Mouse (Mus musculus): ENCODE measurements around the gene Rgl2. TPM values are rescaled to one million over a fixed set of nuclear protein-coding genes. Genes with fewer than 3 reads are reported as not detected.

Gene Rgl2
- polyA plus RNA-seq, 1 experiment: 20.1 TPM

DNA sequence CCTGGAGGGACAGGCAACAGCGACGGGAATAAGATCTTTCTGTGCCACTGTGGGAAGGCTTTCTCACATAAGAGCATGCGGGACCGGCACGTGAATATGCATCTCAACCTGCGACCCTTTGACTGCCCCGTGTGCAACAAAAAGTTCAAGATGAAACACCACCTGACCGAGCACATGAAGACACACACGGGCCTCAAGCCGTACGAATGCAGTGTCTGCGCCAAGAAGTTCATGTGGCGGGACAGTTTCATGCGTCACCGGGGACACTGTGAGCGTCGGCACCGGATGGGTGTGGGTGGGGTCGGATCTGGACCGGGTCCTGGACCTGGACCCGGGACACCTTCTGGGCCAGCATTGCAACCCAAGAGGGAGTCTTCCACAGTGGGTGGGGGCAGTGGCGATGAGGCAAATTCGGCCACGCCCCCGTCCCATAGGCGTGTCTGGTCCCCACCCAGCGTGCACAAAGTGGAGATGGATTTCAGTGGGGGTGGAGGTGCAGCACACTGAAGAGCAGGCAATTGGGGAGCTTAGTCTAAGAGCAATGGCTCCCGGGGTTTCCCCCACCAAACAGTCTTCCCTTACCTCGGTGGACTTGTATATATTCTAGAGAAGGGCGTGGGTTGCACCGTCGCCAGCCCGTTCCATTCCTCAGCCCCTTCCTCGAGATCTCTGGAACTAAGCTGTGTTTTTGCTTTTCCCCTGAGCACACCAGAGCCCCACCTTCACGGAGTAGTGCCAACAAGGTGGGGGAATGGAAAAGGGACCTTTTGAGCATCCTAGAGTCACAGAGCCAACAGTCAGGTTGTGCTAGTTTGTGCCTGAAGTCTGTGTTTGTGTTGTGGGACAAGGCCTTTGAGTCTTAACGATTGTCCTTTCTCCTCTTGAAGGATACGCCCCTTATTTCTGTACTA, 10.8 kb upstream of the Rgl2 start:
- Histone ChIP-seq H3K4me3 (peak overlapping the region; percentile 66), H3K79me2 (ENCODE audit: control insufficient read depth, insufficient read depth) (peaks cover 4% of the 10 kb centered on the region), H3K27me3 (ENCODE audit: control insufficient read depth, insufficient read depth, insufficient read length) (no peaks in the 10 kb centered on the region), H3ac (ENCODE audit: control insufficient read depth, insufficient read length) (no peak overlapping the region), H3K36me3 (ENCODE audit: control insufficient read depth, insufficient read depth) (peaks cover 4% of the 10 kb centered on the region), H3K4me2 (ENCODE audit: low read depth) (peak overlapping the region; percentile 90)
- TF ChIP-seq POLR2A (IDR thresholded peaks at IDR 0.05; ENCODE audit: insufficient read length, low read depth) (peak; percentile 10), TCF3 (IDR thresholded peaks at IDR 0.05; ENCODE audit: insufficient read length, low read depth) (no peak)

DNA sequence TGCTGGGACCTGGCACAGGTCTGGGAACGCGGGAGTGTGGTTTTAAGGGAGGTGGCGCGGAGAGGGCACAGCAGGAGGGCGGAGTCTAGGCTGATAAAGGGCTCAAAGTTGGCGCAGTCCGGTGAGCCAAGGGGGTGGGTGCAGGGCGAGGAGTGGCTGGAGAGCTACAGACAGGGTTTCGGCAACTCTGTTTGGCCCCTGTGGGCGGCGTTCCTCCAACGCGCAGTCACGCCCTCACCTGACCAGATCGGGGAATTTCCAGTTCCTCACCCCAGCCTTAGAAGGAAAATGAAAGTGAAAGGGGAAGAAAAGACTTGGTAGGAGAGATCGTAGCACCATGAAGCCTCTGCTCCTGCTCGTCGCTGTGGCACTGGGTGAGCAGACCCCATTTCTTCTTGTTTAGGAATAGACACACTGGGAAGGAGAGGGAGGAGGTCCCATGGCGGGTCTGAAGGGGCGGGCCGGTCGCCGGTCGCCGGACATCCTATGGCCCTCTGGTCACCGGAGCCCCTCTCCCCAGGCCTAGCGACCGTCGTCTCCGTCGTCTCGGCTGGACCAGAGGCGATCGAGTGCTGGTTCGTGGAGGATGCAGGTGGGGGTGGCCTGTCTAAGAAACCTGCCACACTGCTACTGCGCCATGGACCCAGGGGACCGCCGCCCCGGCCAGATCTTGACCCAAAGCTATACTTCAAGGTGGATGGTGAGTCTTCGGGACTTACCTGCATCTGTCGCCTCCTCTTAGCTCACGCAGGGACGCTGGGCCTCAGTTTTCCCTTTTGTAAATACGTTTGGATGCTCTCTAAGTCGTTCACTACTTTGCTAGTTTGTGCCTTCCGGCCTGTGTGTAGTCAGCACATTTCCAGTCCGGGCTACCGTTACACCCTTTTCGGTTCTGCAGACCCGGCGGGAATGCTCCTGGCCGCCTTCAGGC, 9.7 kb upstream of the Rgl2 start:
- H3ac ChIP-seq (ENCODE audit: control insufficient read depth, insufficient read length): no peak overlapping the region
- no peak for TF ChIP-seq MYOG (IDR thresholded peaks at IDR 0.05; ENCODE audit: control insufficient read depth in 1 of 3, insufficient read depth in 1 of 3, insufficient read length in 2 of 3, low read depth in 2 of 3)
- peak; percentile 67 for TF ChIP-seq POLR2AphosphoS2 (IDR thresholded peaks at IDR 0.05; ENCODE audit: insufficient read length, low read depth)
- peak overlapping the region; percentile 66 for H3K4me3 ChIP-seq
- H3K27me3 ChIP-seq (ENCODE audit: control insufficient read depth, insufficient read depth, insufficient read length): no peaks in the 10 kb centered on the region
- H3K36me3 ChIP-seq (ENCODE audit: control insufficient read depth, insufficient read depth): peaks cover 4% of the 10 kb centered on the region
- H3K79me2 ChIP-seq (ENCODE audit: control insufficient read depth, insufficient read depth): peaks cover 4% of the 10 kb centered on the region
- peak overlapping the region; percentile 90 for H3K4me2 ChIP-seq (ENCODE audit: low read depth)

DNA sequence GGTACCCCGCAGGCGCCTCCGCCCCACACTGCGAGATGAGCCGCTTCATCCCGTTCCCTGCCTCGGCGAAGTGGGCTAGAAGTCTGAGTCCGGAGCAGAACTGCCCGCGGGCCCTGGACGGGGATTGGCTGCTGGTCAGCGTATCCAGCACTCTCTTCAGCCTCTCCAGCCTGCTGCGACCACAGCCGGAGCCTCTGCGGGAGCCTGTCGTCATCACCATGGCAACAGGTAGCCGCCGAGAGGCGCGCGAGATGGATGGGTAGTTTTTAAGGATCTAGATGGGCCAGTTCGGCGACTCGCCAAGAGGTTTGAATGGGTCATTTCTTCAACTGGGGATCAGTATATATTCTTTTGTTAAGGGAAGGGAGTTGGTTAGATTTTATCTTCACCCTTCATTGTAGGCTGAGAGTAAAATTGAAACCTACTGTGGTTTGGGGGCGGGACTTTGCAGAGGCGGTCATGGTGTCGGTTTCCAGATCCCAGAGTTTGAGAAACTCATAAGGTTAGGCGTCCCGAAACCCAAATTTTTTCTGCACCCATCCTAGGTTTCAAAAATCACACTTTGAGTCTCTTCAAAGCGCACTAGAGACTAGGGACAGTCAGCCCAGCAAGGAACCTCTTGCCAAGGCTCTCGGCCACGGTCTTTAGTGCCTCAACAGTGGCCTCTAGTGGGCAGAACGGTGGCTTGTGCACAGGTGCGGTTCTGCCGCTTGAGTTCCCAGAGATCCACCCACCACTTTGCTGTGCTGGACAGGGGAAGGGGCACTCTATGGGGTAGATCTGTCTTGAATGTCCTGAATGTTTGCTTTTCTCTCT, 8.9 kb upstream of the Rgl2 start:
- peak overlapping the region; percentile 90 for H3K4me2 ChIP-seq (ENCODE audit: low read depth)
- peaks cover 4% of the 10 kb centered on the region for H3K79me2 ChIP-seq (ENCODE audit: control insufficient read depth, insufficient read depth)
- H3K27me3 ChIP-seq (ENCODE audit: control insufficient read depth, insufficient read depth, insufficient read length): no peaks in the 10 kb centered on the region
- H3ac ChIP-seq (ENCODE audit: control insufficient read depth, insufficient read length): no peak overlapping the region
- H3K4me3 ChIP-seq: peak overlapping the region; percentile 66
- H3K36me3 ChIP-seq (ENCODE audit: control insufficient read depth, insufficient read depth): peaks cover 4% of the 10 kb centered on the region
- peak; percentile 10 for TF ChIP-seq POLR2AphosphoS2 (IDR thresholded peaks at IDR 0.05; ENCODE audit: insufficient read length, low read depth)
- no peak for TF ChIP-seq REST (IDR thresholded peaks at IDR 0.05; ENCODE audit: insufficient read depth, insufficient read length)
- TF ChIP-seq TCF3 (IDR thresholded peaks at IDR 0.05; ENCODE audit: insufficient read length, low read depth): no peak
- TF ChIP-seq CEBPB (IDR thresholded peaks at IDR 0.05; ENCODE audit: insufficient read depth, poor library complexity, severe bottlenecking): no peak
- no peak for TF ChIP-seq SRF (IDR thresholded peaks at IDR 0.05; ENCODE audit: control insufficient read depth, insufficient read length, low read depth)
- TF ChIP-seq POLR2A (IDR thresholded peaks at IDR 0.05; ENCODE audit: insufficient read length, low read depth): peak; percentile 46
- TF ChIP-seq USF1 (IDR thresholded peaks at IDR 0.05; ENCODE audit: low read depth): no peak
- TF ChIP-seq MYOG (IDR thresholded peaks at IDR 0.05; ENCODE audit: control insufficient read depth in 1 of 3, insufficient read depth in 1 of 3, insufficient read length in 2 of 3, low read depth in 2 of 3): peak in 2 of 3 experiments; percentile 18 to 76
- no peak for TF ChIP-seq MAX (IDR thresholded peaks at IDR 0.05; ENCODE audit: low read depth)
- no peak for TF ChIP-seq TCF12 (IDR thresholded peaks at IDR 0.05; ENCODE audit: insufficient read depth, poor library complexity, severe bottlenecking)
- peak in 2 of 3 experiments; percentile 68 to 74 for TF ChIP-seq MYOD1 (IDR thresholded peaks at IDR 0.05; ENCODE audit: control insufficient read depth in 1 of 3, insufficient read length in 2 of 3, low read depth in 2 of 3)

DNA sequence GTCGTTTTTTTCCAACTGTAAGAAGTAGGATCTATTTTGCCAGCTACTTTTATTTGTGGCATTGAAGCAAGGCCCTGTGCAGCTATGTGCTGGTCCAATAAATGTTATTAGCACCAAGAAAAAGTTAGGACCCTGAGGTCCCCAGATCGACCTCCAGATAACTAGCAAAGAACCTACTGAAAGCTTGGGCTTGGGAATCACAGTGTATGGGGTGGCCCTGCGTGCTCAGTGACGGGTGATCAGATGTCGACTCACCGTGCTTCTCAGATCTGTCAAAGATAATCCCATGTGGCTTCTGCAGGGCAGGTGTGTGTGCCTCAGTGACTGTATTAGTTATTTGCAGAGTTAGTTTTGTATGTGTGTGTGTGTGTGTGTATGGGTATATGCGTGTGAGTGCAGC, 8.0 kb upstream of the Rgl2 start:
- Histone ChIP-seq H3K79me2 (ENCODE audit: control insufficient read depth, insufficient read depth) (peaks cover 4% of the 10 kb centered on the region), H3K4me2 (ENCODE audit: low read depth) (peak overlapping the region; percentile 90), H3K4me3 (peak overlapping the region; percentile 66), H3K36me3 (ENCODE audit: control insufficient read depth, insufficient read depth) (peaks cover 4% of the 10 kb centered on the region), H3ac (ENCODE audit: control insufficient read depth, insufficient read length) (no peak overlapping the region), H3K27me3 (ENCODE audit: control insufficient read depth, insufficient read depth, insufficient read length) (no peaks in the 10 kb centered on the region)
- TF ChIP-seq TCF3 (IDR thresholded peaks at IDR 0.05; ENCODE audit: insufficient read length, low read depth): no peak
- TF ChIP-seq TCF12 (IDR thresholded peaks at IDR 0.05; ENCODE audit: insufficient read depth, poor library complexity, severe bottlenecking): no peak
- TF ChIP-seq POLR2AphosphoS2 (IDR thresholded peaks at IDR 0.05; ENCODE audit: insufficient read length, low read depth): no peak
- TF ChIP-seq SRF (IDR thresholded peaks at IDR 0.05; ENCODE audit: control insufficient read depth, insufficient read length, low read depth): no peak
- no peak for TF ChIP-seq CEBPB (IDR thresholded peaks at IDR 0.05; ENCODE audit: insufficient read depth, poor library complexity, severe bottlenecking)
- no peak for TF ChIP-seq MYOD1 (IDR thresholded peaks at IDR 0.05; ENCODE audit: control insufficient read depth in 1 of 3, insufficient read length in 2 of 3, low read depth in 2 of 3)
- TF ChIP-seq REST (IDR thresholded peaks at IDR 0.05; ENCODE audit: insufficient read depth, insufficient read length): no peak
- TF ChIP-seq MAX (IDR thresholded peaks at IDR 0.05; ENCODE audit: low read depth): no peak

Measured in myocyte (in vitro differentiated cells).